Mouse (Mus musculus): ENCODE data around the gene Foxb1.

Gene Foxb1

GRCm38 (mm10) chr9:69760371-69761301, at the start of gene Foxb1:
TSS of gene Foxb1 (minus strand) at chr9:69760940.
- no peak for DNase-seq (ENCODE audit: low spot score in 2 of 2)

GRCm38 (mm10) chr9:69790562-69790961, 29.8 kb upstream of the Foxb1 start:
- DNase-seq (ENCODE audit: low spot score in 2 of 2), result no peak

- DNase-seq (ENCODE audit: low spot score in 2 of 2), result no peak
Observed at GRCm38 (mm10) chr9:69779996-69780395, 19.3 kb upstream of the Foxb1 start.

- no peak for DNase-seq (ENCODE audit: low spot score in 2 of 2)
Observed at GRCm38 (mm10) chr9:69769949-69770585, 9.3 kb upstream of the Foxb1 start.

GRCm38 (mm10) chr9:69769091-69769948, 8.6 kb upstream of the Foxb1 start:
- no peak for DNase-seq (ENCODE audit: low spot score in 2 of 2)

- DNase-seq (ENCODE audit: low spot score in 2 of 2), result no peak
Observed at GRCm38 (mm10) chr9:69768136-69768875, 7.6 kb upstream of the Foxb1 start.

- no peak for DNase-seq (ENCODE audit: low spot score in 2 of 2)
Observed at GRCm38 (mm10) chr9:69767421-69767820, 6.7 kb upstream of the Foxb1 start.

- no peak for DNase-seq (ENCODE audit: low spot score in 2 of 2)
Observed at GRCm38 (mm10) chr9:69766936-69767335, 6.2 kb upstream of the Foxb1 start.

GRCm38 (mm10) chr9:69766301-69766700, 5.6 kb upstream of the Foxb1 start:
- DNase-seq (ENCODE audit: low spot score in 2 of 2), result no peak

GRCm38 (mm10) chr9:69765483-69766050, 4.8 kb upstream of the Foxb1 start:
- no peak for DNase-seq (ENCODE audit: low spot score in 2 of 2)

GRCm38 (mm10) chr9:69764586-69765482, 4.1 kb upstream of the Foxb1 start:
- no peak for DNase-seq (ENCODE audit: low spot score in 2 of 2)

GRCm38 (mm10) chr9:69763681-69764585, 3.2 kb upstream of the Foxb1 start:
- DNase-seq (ENCODE audit: low spot score in 2 of 2), result no peak

- DNase-seq (ENCODE audit: low spot score in 2 of 2), result no peak
Observed at GRCm38 (mm10) chr9:69762703-69763102, 2.0 kb upstream of the Foxb1 start.

- DNase-seq (ENCODE audit: low spot score in 2 of 2), result no peak
Observed at GRCm38 (mm10) chr9:69762221-69762620, 1.5 kb upstream of the Foxb1 start.

GRCm38 (mm10) chr9:69761569-69761968, 829 bp upstream of the Foxb1 start:
- no peak for DNase-seq (ENCODE audit: low spot score in 2 of 2)

GRCm38 (mm10) chr9:69759721-69760221, 969 bp downstream of the Foxb1 start:
- no peak for DNase-seq (ENCODE audit: low spot score in 2 of 2)

GRCm38 (mm10) chr9:69758946-69759615, 1.7 kb downstream of the Foxb1 start:
- DNase-seq (ENCODE audit: low spot score in 2 of 2), result no peak

- no peak for DNase-seq (ENCODE audit: low spot score in 2 of 2)
Observed at GRCm38 (mm10) chr9:69758506-69758905, 2.2 kb downstream of the Foxb1 start.

Data from heart, adult 9 months (tissue).